Mouse (Mus musculus) embryonic facial prominence, embryonic 11.5 days (tissue): ENCODE data around the gene Spns3. TPM values are rescaled to one million over a fixed set of nuclear protein-coding genes. Genes with fewer than 3 reads are reported as not detected.

Experiments
- ATAC-seq: fragments of 200-750 bp; cut with Nextera tagmentation; replicated peaks from 2 replicates; pipeline ENCODE4 v1.8.0; 2017; ENCODE audit warnings: low read depth; ENCODE audit not compliant: insufficient number of reproducible peaks, low FRiP score, low TSS enrichment
- DNase-seq: peaks from one replicate; pipeline ENCODE4 v3.0.0-alpha.2; 2015; ENCODE audit warnings: low spot score
- H3K27ac ChIP-seq: fragments of 300-500 bp; sonication (generic); replicated peaks from 2 replicates; pipeline ENCODE4 v1.5.1; 2014; ENCODE audit warnings: mild to moderate bottlenecking, low read depth, low read length, control low read depth
- H3K27me3 ChIP-seq: fragments of 300-500 bp; sonication (generic); 2 replicates; pipeline ENCODE4 v1.6.1; 2014; ENCODE audit warnings: mild to moderate bottlenecking, low read length, moderate library complexity, mixed read lengths; ENCODE audit not compliant: control insufficient read depth, insufficient read depth
- H3K36me3 ChIP-seq: fragments of 300-500 bp; sonication (generic); replicated peaks from 2 replicates; pipeline ENCODE4 v1.6.1; 2014; ENCODE audit warnings: low read depth, mild to moderate bottlenecking, low read length, moderate library complexity, mixed read lengths; ENCODE audit not compliant: control insufficient read depth, insufficient read depth
- H3K4me1 ChIP-seq: fragments of 300-500 bp; sonication (generic); 2 replicates; pipeline ENCODE4 v1.6.1; 2014; ENCODE audit warnings: low read length, mixed read lengths; ENCODE audit not compliant: control insufficient read depth, insufficient read depth
- H3K4me2 ChIP-seq: fragments of 300-500 bp; sonication (generic); 2 replicates; pipeline ENCODE4 v1.6.1; 2014; ENCODE audit warnings: low read depth, mild to moderate bottlenecking, control low read depth, low read length, moderate library complexity
- H3K4me3 ChIP-seq: fragments of 300-500 bp; sonication (generic); 2 replicates; pipeline ENCODE4 v1.5.1; 2014; ENCODE audit warnings: low read depth, low read length, control low read depth
- H3K9ac ChIP-seq: fragments of 300-500 bp; sonication (generic); replicated peaks from 2 replicates; pipeline ENCODE4 v1.6.1; 2014; ENCODE audit warnings: mild to moderate bottlenecking, control low read depth, low read length
- H3K9me3 ChIP-seq: fragments of 300-500 bp; sonication (generic); replicated peaks from 2 replicates; pipeline ENCODE4 v1.6.1; 2016; ENCODE audit warnings: mild to moderate bottlenecking, low read length, inconsistent platforms, mixed read lengths; ENCODE audit not compliant: control insufficient read depth
- WGBS: fragments of 180-500 bp; shearing (Covaris S2); extraction: QIAGEN DNeasy Blood & Tissue Kit; methylation state at CpG from one replicate; pipeline ENCODE4 v1.1.7; 2014; 5-methylcytosine and 5-hydroxymethylcytosine counted together
- polyA plus RNA-seq: library from polyadenylated mRNA; unstranded; fragments of >200 nt; fragmentation: Nextera tagmentation; extraction: Ambion mirVana; gene quantifications from 2 replicates; pipeline ENCODE4 v1.2.1, GENCODE M21; 2014

The Spns3 gene
- polyA plus RNA-seq, 1 experiment from 2014 or later = not detected

GRCm38 (mm10) chr11:72504016-72504797 is 46.1 kb downstream of the Spns3 start:
- Histone ChIP-seq H3K36me3 (no peaks in the 10 kb centered on the region), H3K9me3 (no peaks in the 10 kb centered on the region), H3K9ac (no peak overlapping the region), H3K4me2 (no peak overlapping the region), H3K27ac (no peak overlapping the region), H3K27me3 (no peaks in the 10 kb centered on the region), H3K4me3 (no peak overlapping the region), H3K4me1 (no peaks in the 10 kb centered on the region)
- ATAC-seq (no peak), DNase-seq (no peak)
- WGBS = 73% methylated on average over 10 of the region's 10 CpGs

GRCm38 (mm10) chr11:72503501-72503921 is 46.8 kb downstream of the Spns3 start:
- H3K4me2 ChIP-seq = no peak overlapping the region
- no peaks in the 10 kb centered on the region for H3K36me3 ChIP-seq
- 31% methylated on average over 5 of the region's 5 CpGs for WGBS
- no peak overlapping the region for H3K27ac ChIP-seq
- H3K9me3 ChIP-seq = no peaks in the 10 kb centered on the region
- H3K4me3 ChIP-seq = no peak overlapping the region
- H3K27me3 ChIP-seq = no peaks in the 10 kb centered on the region
- ATAC-seq = no peak
- H3K9ac ChIP-seq = no peak overlapping the region
- no peak for DNase-seq
- no peaks in the 10 kb centered on the region for H3K4me1 ChIP-seq

GRCm38 (mm10) chr11:72502236-72502635 is 48.1 kb downstream of the Spns3 start:
- Histone ChIP-seq H3K4me1 (no peaks in the 10 kb centered on the region), H3K36me3 (no peaks in the 10 kb centered on the region), H3K9me3 (no peaks in the 10 kb centered on the region), H3K27ac (no peak overlapping the region), H3K27me3 (no peaks in the 10 kb centered on the region), H3K9ac (no peak overlapping the region), H3K4me3 (no peak overlapping the region), H3K4me2 (no peak overlapping the region)
- DNase-seq = no peak
- ATAC-seq = no peak
- WGBS = 19% methylated on average over 8 of the region's 8 CpGs

- ATAC-seq (peak; percentile 35; the same call in 1 of the 2 replicates), DNase-seq (no peak)
- Histone ChIP-seq H3K9me3 (no peaks in the 10 kb centered on the region), H3K4me3 (no peak overlapping the region), H3K4me2 (no peak overlapping the region), H3K27me3 (no peaks in the 10 kb centered on the region), H3K9ac (no peak overlapping the region), H3K36me3 (no peaks in the 10 kb centered on the region), H3K27ac (no peak overlapping the region), H3K4me1 (no peaks in the 10 kb centered on the region)
- WGBS = 11% methylated on average over 5 of the region's 5 CpGs
Observed at GRCm38 (mm10) chr11:72501426-72502002, 48.8 kb downstream of the Spns3 start.

GRCm38 (mm10) chr11:72500139-72500538 is 50.2 kb downstream of the Spns3 start:
- Histone ChIP-seq H3K36me3 (no peaks in the 10 kb centered on the region), H3K9ac (no peak overlapping the region), H3K27me3 (no peaks in the 10 kb centered on the region), H3K27ac (no peak overlapping the region), H3K4me3 (no peak overlapping the region), H3K4me2 (no peak overlapping the region), H3K4me1 (no peaks in the 10 kb centered on the region), H3K9me3 (no peaks in the 10 kb centered on the region)
- WGBS = 84% methylated on average over 4 of the region's 4 CpGs
- ATAC-seq = no peak
- no peak for DNase-seq

GRCm38 (mm10) chr11:72497367-72497766 is 52.9 kb downstream of the Spns3 start:
- Histone ChIP-seq H3K27ac (no peak overlapping the region), H3K4me2 (no peak overlapping the region), H3K27me3 (no peaks in the 10 kb centered on the region), H3K36me3 (no peaks in the 10 kb centered on the region), H3K4me3 (no peak overlapping the region), H3K9me3 (no peaks in the 10 kb centered on the region), H3K9ac (no peak overlapping the region), H3K4me1 (no peaks in the 10 kb centered on the region)
- 31% methylated on average over 4 of the region's 4 CpGs for WGBS
- DNase-seq (no peak), ATAC-seq (no peak)

GRCm38 (mm10) chr11:72496775-72497174 is 53.5 kb downstream of the Spns3 start:
- Histone ChIP-seq H3K9ac (no peak overlapping the region), H3K27me3 (no peaks in the 10 kb centered on the region), H3K9me3 (no peaks in the 10 kb centered on the region), H3K4me2 (no peak overlapping the region), H3K36me3 (no peaks in the 10 kb centered on the region), H3K4me1 (no peaks in the 10 kb centered on the region), H3K27ac (no peak overlapping the region), H3K4me3 (no peak overlapping the region)
- 58% methylated on average over 1 of the region's 1 CpGs for WGBS
- DNase-seq = no peak
- ATAC-seq = no peak

- Histone ChIP-seq H3K4me3 (no peak overlapping the region), H3K9ac (no peak overlapping the region), H3K27me3 (no peaks in the 10 kb centered on the region), H3K27ac (no peak overlapping the region), H3K36me3 (no peaks in the 10 kb centered on the region), H3K4me2 (no peak overlapping the region), H3K4me1 (no peaks in the 10 kb centered on the region), H3K9me3 (no peaks in the 10 kb centered on the region)
- no peak for ATAC-seq
- DNase-seq = no peak
- WGBS = 67% methylated on average over 3 of the region's 3 CpGs
Observed at GRCm38 (mm10) chr11:72496066-72496465, 54.2 kb downstream of the Spns3 start.
